Mouse (Mus musculus): ENCODE results near the gene Olfr519. TPM values are rescaled to one million over a fixed set of nuclear protein-coding genes. Genes with fewer than 3 reads are reported as not detected.

Gene Olfr519
- polyA plus RNA-seq, 1 experiment, result not detected

DNA sequence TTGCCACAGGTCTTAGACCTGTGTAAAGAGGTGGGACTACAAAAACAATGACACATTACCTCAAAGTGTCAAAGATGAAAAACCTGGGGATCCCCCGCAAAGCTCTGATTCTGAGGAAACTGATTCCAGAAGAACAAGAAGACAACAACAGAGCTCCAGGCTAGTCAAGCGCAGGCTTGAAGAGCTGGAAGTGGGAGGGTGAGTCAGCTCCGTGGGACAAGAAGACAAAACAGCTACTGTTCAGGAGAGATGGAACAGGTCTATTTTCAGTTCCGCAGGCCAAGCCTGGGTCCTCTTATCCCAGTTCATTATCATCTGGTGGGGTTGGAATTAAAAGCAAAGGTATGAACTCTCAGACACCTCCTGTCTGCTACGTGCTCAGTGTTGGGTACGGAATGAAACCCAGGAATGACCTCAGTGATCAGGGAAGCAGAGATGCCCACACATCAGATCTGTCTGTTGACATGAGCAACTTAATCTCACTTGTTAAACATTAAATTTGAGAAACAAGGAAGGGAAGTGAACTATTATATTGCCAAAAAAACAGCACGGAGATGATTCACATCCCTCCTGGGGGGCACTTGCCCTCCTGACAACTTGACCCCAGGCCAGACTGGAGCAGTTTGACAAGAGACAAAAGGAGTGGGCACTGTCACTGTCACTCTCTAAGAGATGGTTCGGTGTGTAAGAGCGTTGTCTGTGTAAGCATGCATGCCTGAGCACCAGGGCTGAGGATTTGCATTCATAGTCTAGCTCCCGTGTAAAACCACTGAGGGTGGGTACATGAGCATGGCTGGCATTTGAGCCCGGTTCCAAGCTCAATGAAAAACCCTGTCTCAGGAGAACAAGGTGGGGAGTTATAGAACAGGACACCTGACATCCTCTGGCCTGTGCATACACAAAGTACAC, 34.3 kb upstream of the Olfr519 start:
- Histone ChIP-seq H3K27ac (ENCODE audit: insufficient read depth, low read depth, low read length) (peak overlapping the region; percentile 46; the same call in 1 of the 2 replicates), H3K4me1 (ENCODE audit: control insufficient read depth, insufficient read depth, low read length) (no peaks in the 10 kb centered on the region), H3K4me3 (ENCODE audit: insufficient read depth, low read depth, low read length) (no peak overlapping the region)
- 64% methylated on average over 11 of the region's 11 CpGs for WGBS
- no peak for TF ChIP-seq POLR2A (IDR thresholded peaks at IDR 0.05; ENCODE audit: insufficient read depth, low read depth, low read length)
- TF ChIP-seq CTCF (IDR thresholded peaks at IDR 0.05; ENCODE audit: insufficient read depth, low read depth, low read length), result no peak

DNA sequence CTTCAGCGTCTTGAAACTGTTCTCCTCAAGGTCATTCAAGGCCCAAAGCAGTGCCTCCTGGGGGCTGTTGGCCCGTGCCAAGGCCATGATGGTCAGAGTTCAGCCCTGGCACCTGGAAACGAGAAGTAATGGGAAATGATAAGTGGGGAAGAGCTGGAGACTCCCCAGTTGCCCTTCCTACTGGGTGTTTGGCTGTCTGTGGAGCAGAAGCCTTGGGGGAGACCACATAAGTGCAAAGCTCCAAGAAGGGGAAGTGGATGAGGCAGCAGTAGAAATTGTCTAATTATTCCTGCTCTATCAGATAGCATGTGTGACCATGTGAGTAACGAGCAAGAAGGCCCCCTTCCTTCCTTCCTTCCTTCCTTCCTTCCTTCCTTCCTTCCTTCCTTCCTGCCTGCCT, 32.8 kb upstream of the Olfr519 start:
- Histone ChIP-seq H3K4me3 (ENCODE audit: insufficient read depth, low read depth, low read length) (no peak overlapping the region), H3K4me1 (ENCODE audit: control insufficient read depth, insufficient read depth, low read length) (no peaks in the 10 kb centered on the region), H3K27ac (ENCODE audit: insufficient read depth, low read depth, low read length) (no peak overlapping the region)
- WGBS, result 69% methylated on average over 4 of the region's 4 CpGs
- TF ChIP-seq CTCF (IDR thresholded peaks at IDR 0.05; ENCODE audit: insufficient read depth, low read depth, low read length) (no peak), POLR2A (IDR thresholded peaks at IDR 0.05; ENCODE audit: insufficient read depth, low read depth, low read length) (no peak)

DNA sequence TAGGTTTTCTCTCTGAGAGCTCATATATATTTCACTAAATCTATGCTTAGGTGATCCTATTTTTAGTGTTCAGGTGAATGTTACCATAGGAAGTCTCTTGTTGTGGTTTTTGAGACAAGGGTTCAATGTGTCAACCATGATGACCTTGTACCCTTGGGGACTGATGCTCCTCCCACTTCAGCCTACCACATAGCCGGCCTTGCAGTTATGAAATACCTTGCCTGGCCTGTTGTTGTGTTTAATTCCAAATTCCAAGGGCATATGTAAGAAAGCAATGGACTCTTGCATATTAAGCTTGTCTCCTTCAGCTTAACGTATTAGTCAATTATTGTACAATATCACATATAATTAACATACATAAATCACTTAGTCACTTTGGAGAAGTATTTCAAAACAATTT, 9.7 kb upstream of the Olfr519 start:
- H3K4me1 ChIP-seq (ENCODE audit: control insufficient read depth, insufficient read depth, low read length), result no peaks in the 10 kb centered on the region
- H3K27ac ChIP-seq (ENCODE audit: insufficient read depth, low read depth, low read length), result no peak overlapping the region
- 87% methylated on average over 2 of the region's 2 CpGs for WGBS
- H3K4me3 ChIP-seq (ENCODE audit: insufficient read depth, low read depth, low read length), result no peak overlapping the region
- no peak for TF ChIP-seq CTCF (IDR thresholded peaks at IDR 0.05; ENCODE audit: insufficient read depth, low read depth, low read length)
- no peak for TF ChIP-seq POLR2A (IDR thresholded peaks at IDR 0.05; ENCODE audit: insufficient read depth, low read depth, low read length)

DNA sequence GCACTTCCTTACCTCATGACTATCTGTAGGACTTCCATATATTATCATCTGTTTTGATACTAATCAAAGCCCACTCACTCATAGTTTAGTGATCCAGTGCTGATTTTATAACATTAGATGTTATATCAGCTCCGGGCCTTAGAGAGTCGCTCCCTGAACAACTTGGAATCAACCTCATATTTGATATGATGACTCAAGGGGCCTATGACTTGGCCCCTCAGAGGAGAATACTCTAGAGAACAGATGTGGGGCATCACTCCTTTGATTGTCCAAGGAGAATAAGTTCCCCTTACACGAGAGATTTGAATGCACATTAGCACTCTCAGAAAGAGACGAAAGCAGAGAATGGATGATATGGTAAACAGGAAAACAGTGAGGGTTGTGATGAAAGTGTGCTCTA, 9.3 kb downstream of the Olfr519 start, which contains the start of gene Olfr518:
Gene Olfr518 (minus strand): TSS at position 101 of the 400 bp plus-strand sequence.
- H3K27ac ChIP-seq (ENCODE audit: insufficient read depth, low read depth, low read length), result no peak within 1 kb of the TSS
- no peak within 1 kb of the TSS for H3K4me3 ChIP-seq (ENCODE audit: insufficient read depth, low read depth, low read length)
- TF ChIP-seq CTCF (IDR thresholded peaks at IDR 0.05; ENCODE audit: insufficient read depth, low read depth, low read length) (no peak), POLR2A (IDR thresholded peaks at IDR 0.05; ENCODE audit: insufficient read depth, low read depth, low read length) (no peak)
- H3K4me1 ChIP-seq (ENCODE audit: control insufficient read depth, insufficient read depth, low read length), result no peaks in the 10 kb centered on the region
- WGBS, result 73% methylated on average over 4 of the region's 4 CpGs

DNA sequence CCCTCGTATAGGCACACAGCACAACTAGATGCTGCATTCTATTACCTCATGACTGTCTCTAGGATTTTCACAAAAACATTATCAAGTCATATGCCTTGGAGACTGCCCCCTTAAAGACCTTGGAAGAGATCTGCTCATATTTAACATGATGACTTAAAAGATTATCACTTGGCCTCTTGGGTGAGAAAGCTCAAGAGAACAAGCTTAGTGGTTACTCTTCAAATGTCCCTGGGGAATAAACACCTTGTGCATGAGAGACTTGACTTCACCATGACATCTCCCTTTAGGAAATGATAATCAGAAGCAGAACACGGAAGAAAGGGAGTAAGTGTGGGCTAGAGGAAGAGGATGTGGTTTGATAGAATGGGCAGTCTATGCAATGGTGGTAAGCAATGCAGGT, 21.9 kb downstream of the Olfr519 start, which contains the start of gene Olfr517:
Gene Olfr517 (minus strand): TSS at position 101 of the 400 bp plus-strand sequence.
- whole genome bisulfite sequencing, result 55% methylated on average over 2 of the region's 2 CpGs
- Histone ChIP-seq H3K4me1 (ENCODE audit: control insufficient read depth, insufficient read depth, low read length) (no peaks in the 10 kb centered on the region), H3K4me3 (ENCODE audit: insufficient read depth, low read depth, low read length) (no peak within 1 kb of the TSS), H3K27ac (ENCODE audit: insufficient read depth, low read depth, low read length) (no peak within 1 kb of the TSS)
- TF ChIP-seq POLR2A (IDR thresholded peaks at IDR 0.05; ENCODE audit: insufficient read depth, low read depth, low read length) (no peak), CTCF (IDR thresholded peaks at IDR 0.05; ENCODE audit: insufficient read depth, low read depth, low read length) (no peak)

GRCm38 (mm10) chr7:108850429-108850828, 43.8 kb downstream of the Olfr519 start, which contains the start of gene Olfr516:
TSS of gene Olfr516 (minus strand) at chr7:108850529.
- TF ChIP-seq POLR2A (IDR thresholded peaks at IDR 0.05; ENCODE audit: insufficient read depth, low read depth, low read length) (no peak), CTCF (IDR thresholded peaks at IDR 0.05; ENCODE audit: insufficient read depth, low read depth, low read length) (no peak)
- 87% methylated on average over 2 of the region's 2 CpGs for WGBS

More at GRCm38 (mm10) chr7:108850429-108850828, 43.8 kb downstream of the Olfr519 start, which contains the start of gene Olfr516:
- Histone ChIP-seq H3K4me1 (ENCODE audit: control insufficient read depth, insufficient read depth, low read length) (no peaks in the 10 kb centered on the region), H3K4me3 (ENCODE audit: insufficient read depth, low read depth, low read length) (no peak within 1 kb of the TSS), H3K27ac (ENCODE audit: insufficient read depth, low read depth, low read length) (no peak within 1 kb of the TSS)

Other genes with a start within 250 kb of the Olfr519 start
- not detected in 2 replicates for gene Olfr509, start 242.5 kb downstream of the Olfr519 start, polyA plus RNA-seq (2012; ENCODE audit: insufficient read depth, insufficient read length, low replicate concordance, missing spikeins)
- not detected in 2 replicates for gene Olfr510, start 228.0 kb downstream of the Olfr519 start, polyA plus RNA-seq (2012; ENCODE audit: insufficient read depth, insufficient read length, low replicate concordance, missing spikeins)
- gene Olfr512, start 181.1 kb downstream of the Olfr519 start, polyA plus RNA-seq (2012; ENCODE audit: insufficient read depth, insufficient read length, low replicate concordance, missing spikeins), result not detected in 2 replicates
- gene Olfr513, start 143.4 kb downstream of the Olfr519 start, polyA plus RNA-seq (2012; ENCODE audit: insufficient read depth, insufficient read length, low replicate concordance, missing spikeins), result not detected in 2 replicates
- gene Olfr514, start 68.4 kb downstream of the Olfr519 start, polyA plus RNA-seq (2012; ENCODE audit: insufficient read depth, insufficient read length, low replicate concordance, missing spikeins), result not detected in 2 replicates
- gene Olfr516, start 43.9 kb downstream of the Olfr519 start, polyA plus RNA-seq (2012; ENCODE audit: insufficient read depth, insufficient read length, low replicate concordance, missing spikeins), result not detected in 2 replicates
- gene Olfr517, start 22.0 kb downstream of the Olfr519 start, polyA plus RNA-seq (2012; ENCODE audit: insufficient read depth, insufficient read length, low replicate concordance, missing spikeins), result not detected in 2 replicates
- gene Olfr518, start 9.4 kb downstream of the Olfr519 start, polyA plus RNA-seq (2012; ENCODE audit: insufficient read depth, insufficient read length, low replicate concordance, missing spikeins), result not detected in 2 replicates
- not detected in 2 replicates for gene Nlrp10, start 35.8 kb upstream of the Olfr519 start, polyA plus RNA-seq (2012; ENCODE audit: insufficient read depth, insufficient read length, low replicate concordance, missing spikeins)
- 125 TPM in 1 of 2 replicates, not detected in the other for gene Eif3f, start 40.0 kb upstream of the Olfr519 start, polyA plus RNA-seq (2012; ENCODE audit: insufficient read depth, insufficient read length, low replicate concordance, missing spikeins)
- gene Tub, start 55.9 kb upstream of the Olfr519 start, polyA plus RNA-seq (2012; ENCODE audit: insufficient read depth, insufficient read length, low replicate concordance, missing spikeins), result not detected in 2 replicates
- not detected in 2 replicates for gene Ric3, start 188.9 kb upstream of the Olfr519 start, polyA plus RNA-seq (2012; ENCODE audit: insufficient read depth, insufficient read length, low replicate concordance, missing spikeins)

Data from olfactory bulb, adult 2 months (tissue).